Mouse (Mus musculus) MEL (cell line): ENCODE measurements at regions not wholly inside any gene's neighbourhood (a gene's known extent, or its start where the extent isn't known, plus 50 kb on each side); places are given as distances from the start of the nearest gene placed in this dataset.

ENCODE experiments used
- DNase-seq: peaks from one replicate; pipeline ENCODE4 v3.0.0; 2011; ENCODE audit warnings: low read depth, low spot score
- H3K27ac ChIP-seq: 2 replicates; pipeline ENCODE4 v1.5.1; 2012; ENCODE audit warnings: low read depth, mild to moderate bottlenecking, control low read depth, low read length, moderate library complexity; ENCODE audit not compliant: control insufficient read depth
- H3K27me3 ChIP-seq, 2 experiments: fragments of 150-350 bp in 1 of 2; sonication (generic) in 1 of 2; 2 replicates each; pipeline ENCODE4 v1.6.1; 2012; ENCODE audit warnings: low read length in 2 of 2, mild to moderate bottlenecking in 2 of 2, improper control_type of control experiment in 1 of 2, moderate library complexity in 1 of 2; ENCODE audit not compliant: insufficient read depth in 2 of 2, control insufficient read depth in 1 of 2
- H3K36me3 ChIP-seq, 2 experiments: 2 replicates each; pipeline ENCODE4 v1.6.1; 2012 to 2014; ENCODE audit warnings: low read length in 2 of 2, improper control_type of control experiment in 1 of 2, inconsistent platforms in 1 of 2, mild to moderate bottlenecking in 1 of 2; ENCODE audit not compliant: insufficient read depth in 2 of 2, control insufficient read depth in 1 of 2
- H3K4me1 ChIP-seq, 2 experiments: fragments of 150-350 bp in 1 of 2; sonication (generic) in 1 of 2; 2 replicates each; pipeline ENCODE4 v1.6.1; 2012; ENCODE audit warnings: low read length in 2 of 2, improper control_type of control experiment in 1 of 2, mild to moderate bottlenecking in 1 of 2; ENCODE audit not compliant: insufficient read depth in 2 of 2, control insufficient read depth in 1 of 2
- H3K4me3 ChIP-seq, 2 experiments: fragments of 150-350 bp in 1 of 2; sonication (generic) in 1 of 2; 2 replicates each; pipeline ENCODE4 v1.5.1; 2012; ENCODE audit warnings: low read depth in 2 of 2, low read length in 2 of 2, mild to moderate bottlenecking in 2 of 2, moderate library complexity in 2 of 2, control low read depth in 1 of 2, improper control_type of control experiment in 1 of 2; ENCODE audit not compliant: control insufficient read depth in 1 of 2, insufficient read depth in 1 of 2
- H3K79me2 ChIP-seq: 2 replicates; pipeline ENCODE4 v1.6.1; 2012; ENCODE audit warnings: mild to moderate bottlenecking, low read length, moderate library complexity; ENCODE audit not compliant: control insufficient read depth, poor library complexity, insufficient read depth
- H3K9ac ChIP-seq: 2 replicates; pipeline ENCODE4 v1.6.1; 2012; ENCODE audit warnings: low read depth, mild to moderate bottlenecking, control low read depth, low read length, moderate library complexity; ENCODE audit not compliant: control insufficient read depth, poor library complexity, severe bottlenecking
- H3K9me3 ChIP-seq: fragments of 150-350 bp; sonication (generic); replicated peaks from 2 replicates; pipeline ENCODE4 v1.6.1; 2012; ENCODE audit warnings: mild to moderate bottlenecking, low read length, improper control_type of control experiment, moderate library complexity; ENCODE audit not compliant: insufficient read depth
- BHLHE40 ChIP-seq: IDR thresholded peaks from 2 replicates; pipeline ENCODE4 v1.6.1; 2012; ENCODE audit warnings: low read depth, mild to moderate bottlenecking, inconsistent platforms, low read length, improper control_type of control experiment, borderline replicate concordance
- CHD1 ChIP-seq: IDR thresholded peaks from 2 replicates; pipeline ENCODE4 v1.6.1; 2012; ENCODE audit warnings: low read depth, mild to moderate bottlenecking, inconsistent platforms, low read length, improper control_type of control experiment
- CHD2 ChIP-seq: IDR thresholded peaks from 2 replicates; pipeline ENCODE4 v1.6.1; 2011; ENCODE audit warnings: low read length, improper control_type of control experiment
- E2F4 ChIP-seq: IDR thresholded peaks from 2 replicates; pipeline ENCODE4 v1.6.1; 2011; ENCODE audit warnings: low read depth, low read length, improper control_type of control experiment, borderline replicate concordance
- ELF1 ChIP-seq: IDR thresholded peaks from 2 replicates; pipeline ENCODE4 v1.6.1; 2014; ENCODE audit warnings: low read depth, mild to moderate bottlenecking, inconsistent platforms, low read length, improper control_type of control experiment, moderate library complexity
- EP300 ChIP-seq, 2 experiments: IDR thresholded peaks; 2 replicates each; pipeline ENCODE4 v1.6.1; 2011; ENCODE audit warnings: improper control_type of control experiment in 2 of 2, low read length in 2 of 2, low read depth in 1 of 2, mild to moderate bottlenecking in 1 of 2
- ETS1 ChIP-seq: IDR thresholded peaks from 2 replicates; pipeline ENCODE4 v1.6.1; 2012; ENCODE audit warnings: low read depth, mild to moderate bottlenecking, inconsistent platforms, low read length, improper control_type of control experiment, moderate library complexity
- GATA1 ChIP-seq: IDR thresholded peaks from 2 replicates; pipeline ENCODE4 v1.6.1; 2011; ENCODE audit warnings: low read depth, low read length, improper control_type of control experiment
- JUND ChIP-seq: IDR thresholded peaks from 2 replicates; pipeline ENCODE4 v1.6.1; 2011; ENCODE audit warnings: low read depth, mild to moderate bottlenecking, improper control_type of control experiment, low read length
- MAZ ChIP-seq: IDR thresholded peaks from 2 replicates; pipeline ENCODE4 v1.6.1; 2012; ENCODE audit warnings: low read depth, mild to moderate bottlenecking, inconsistent platforms, low read length, improper control_type of control experiment
- MEF2A ChIP-seq: IDR thresholded peaks from 2 replicates; pipeline ENCODE4 v1.6.1; 2014; ENCODE audit warnings: low read depth, mild to moderate bottlenecking, inconsistent platforms, low read length, improper control_type of control experiment; ENCODE audit not compliant: poor library complexity, insufficient replicate concordance, severe bottlenecking; ENCODE audit errors: extremely low read depth
- MYB ChIP-seq: IDR thresholded peaks from 2 replicates; pipeline ENCODE4 v1.6.1; 2011; ENCODE audit warnings: mild to moderate bottlenecking, low read depth, low read length, improper control_type of control experiment
- NRF1 ChIP-seq: IDR thresholded peaks from 2 replicates; pipeline ENCODE4 v1.6.1; 2014; ENCODE audit warnings: low read depth, mild to moderate bottlenecking, inconsistent platforms, low read length, improper control_type of control experiment, moderate library complexity; ENCODE audit not compliant: poor library complexity, insufficient read depth, severe bottlenecking
- POLR2A ChIP-seq, 2 experiments: IDR thresholded peaks; 2 replicates each; pipeline ENCODE4 v1.6.1; 2011 to 2012; ENCODE audit warnings: low read length in 2 of 2, mild to moderate bottlenecking in 2 of 2, control low read depth in 1 of 2, improper control_type of control experiment in 1 of 2, low read depth in 1 of 2, moderate library complexity in 1 of 2; ENCODE audit not compliant: control insufficient read depth in 1 of 2, insufficient read depth in 1 of 2, poor library complexity in 1 of 2
- SIN3A ChIP-seq: IDR thresholded peaks from 2 replicates; pipeline ENCODE4 v1.6.1; 2012; ENCODE audit warnings: low read length, improper control_type of control experiment, inconsistent platforms
- SMC3 ChIP-seq: IDR thresholded peaks from 2 replicates; pipeline ENCODE4 v1.6.1; 2011; ENCODE audit warnings: low read depth, low read length, improper control_type of control experiment
- TCF12 ChIP-seq: IDR thresholded peaks from 2 replicates; pipeline ENCODE4 v1.6.1; 2014; ENCODE audit warnings: low read depth, mild to moderate bottlenecking, inconsistent platforms, low read length, improper control_type of control experiment, moderate library complexity
- USF2 ChIP-seq, 2 experiments: IDR thresholded peaks; 2 replicates each; pipeline ENCODE4 v1.6.1; 2011 to 2012; ENCODE audit warnings: improper control_type of control experiment in 2 of 2, low read length in 2 of 2, borderline replicate concordance in 1 of 2, inconsistent platforms in 1 of 2, low read depth in 1 of 2, mild to moderate bottlenecking in 1 of 2; ENCODE audit not compliant: insufficient read depth in 1 of 2
- ZKSCAN1 ChIP-seq: IDR thresholded peaks from 2 replicates; pipeline ENCODE4 v1.6.1; 2012; ENCODE audit warnings: low read depth, mild to moderate bottlenecking, inconsistent platforms, low read length, improper control_type of control experiment, moderate library complexity

DNA sequence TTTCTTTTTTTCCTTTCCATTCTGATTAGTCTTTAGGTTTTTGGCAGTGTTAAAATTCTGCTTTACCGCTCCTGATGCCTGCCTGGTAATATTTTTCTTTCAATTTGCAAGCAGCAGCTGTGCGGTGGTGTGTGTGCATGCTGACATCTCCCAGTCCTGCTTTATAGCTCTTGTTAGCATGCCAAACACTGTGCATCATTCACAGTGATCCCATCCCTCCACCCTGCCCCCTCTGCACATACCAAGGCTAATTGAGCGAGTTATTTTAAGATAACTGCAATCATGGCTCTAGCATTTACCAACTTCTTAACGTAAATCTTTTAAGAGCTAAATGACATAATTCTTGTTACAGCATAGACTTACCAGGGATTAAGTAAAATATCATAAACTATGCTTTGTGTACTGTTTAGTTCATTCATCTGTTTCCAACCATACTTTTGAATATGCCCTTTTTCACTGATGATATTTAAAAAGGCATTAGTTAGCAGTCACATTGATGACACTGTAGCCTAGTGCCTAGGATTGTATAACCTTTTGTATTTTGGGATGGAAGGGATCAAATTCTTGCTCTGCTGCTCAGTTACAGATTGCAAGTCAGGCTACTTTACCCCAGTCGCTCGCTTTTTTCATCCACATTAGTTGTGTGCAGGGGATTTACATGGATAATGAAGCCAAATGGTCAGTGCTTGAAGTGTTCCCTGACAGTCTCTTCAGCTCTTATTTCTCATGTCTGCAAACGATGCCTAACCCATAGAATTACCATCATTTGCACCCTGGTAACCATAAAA is 487.0 kb downstream of the Lmo7 start:
- no peaks in the 10 kb centered on the region for H3K4me1 ChIP-seq
- no peaks in the 10 kb centered on the region for H3K36me3 ChIP-seq
- no peak overlapping the region for H3K9ac ChIP-seq
- H3K9me3 ChIP-seq: no peaks in the 10 kb centered on the region
- no peak overlapping the region for H3K4me3 ChIP-seq
- TF ChIP-seq USF2 (IDR thresholded peaks at IDR 0.05; ENCODE audit: borderline replicate concordance in 1 of 2, insufficient read depth in 1 of 2, low read depth in 1 of 2, low read length in 2 of 2): no peak
- no peak for TF ChIP-seq SMC3
- TF ChIP-seq MYB: no peak
- no peak for TF ChIP-seq EP300 (IDR thresholded peaks at IDR 0.05; ENCODE audit: low read depth in 1 of 2, low read length in 2 of 2)
- no peak for TF ChIP-seq MAZ
- TF ChIP-seq JUND: no peak
- TF ChIP-seq ETS1: no peak
- no peak for TF ChIP-seq ELF1
- no peak for TF ChIP-seq TCF12
- no peak for TF ChIP-seq POLR2A (IDR thresholded peaks at IDR 0.05; ENCODE audit: control insufficient read depth in 1 of 2, insufficient read depth in 1 of 2, low read depth in 1 of 2, low read length in 2 of 2, poor library complexity in 1 of 2)
- TF ChIP-seq GATA1: no peak
- no peak for TF ChIP-seq ZKSCAN1
- no peak for TF ChIP-seq CHD2
- TF ChIP-seq SIN3A: no peak
- no peak for TF ChIP-seq MEF2A
- TF ChIP-seq BHLHE40: no peak
- DNase-seq: no peak
- H3K79me2 ChIP-seq: no peaks in the 10 kb centered on the region
- H3K27ac ChIP-seq: no peak overlapping the region
- H3K27me3 ChIP-seq: no peaks in the 10 kb centered on the region

- Histone ChIP-seq H3K4me1 (no peaks in the 10 kb centered on the region), H3K27ac (no peak overlapping the region), H3K27me3 (no peaks in the 10 kb centered on the region), H3K9me3 (no peaks in the 10 kb centered on the region), H3K4me3 (no peak overlapping the region), H3K36me3 (no peaks in the 10 kb centered on the region), H3K79me2 (no peaks in the 10 kb centered on the region), H3K9ac (no peak overlapping the region)
- TF ChIP-seq MYB (no peak), MAZ (no peak), EP300 (IDR thresholded peaks at IDR 0.05; ENCODE audit: low read depth in 1 of 2, low read length in 2 of 2) (no peak), SMC3 (no peak), ETS1 (no peak), ELF1 (no peak), E2F4 (no peak), CHD1 (no peak), NRF1 (no peak)
- DNase-seq: no peak
These were observed 485.7 kb downstream of the Lmo7 start for GRCm38 (mm10) chr14:102215267-102215964.
